Mouse (Mus musculus) lung, postnatal 4 days (tissue): ENCODE measurements around the gene Nsg2.
A peak's percentile ranks its signal among the peaks of the same experiment; 100 is the strongest.
"Not testable (repeated sequence)": the region's sequence is repeated elsewhere in the genome, so short reads cannot be mapped to it uniquely, and the experiment has no call there.

Experiments used
- DNase-seq, 2 experiments: peaks; one replicate each; pipeline ENCODE4 v3.0.0; 2021

Nsg2 gene

DNA sequence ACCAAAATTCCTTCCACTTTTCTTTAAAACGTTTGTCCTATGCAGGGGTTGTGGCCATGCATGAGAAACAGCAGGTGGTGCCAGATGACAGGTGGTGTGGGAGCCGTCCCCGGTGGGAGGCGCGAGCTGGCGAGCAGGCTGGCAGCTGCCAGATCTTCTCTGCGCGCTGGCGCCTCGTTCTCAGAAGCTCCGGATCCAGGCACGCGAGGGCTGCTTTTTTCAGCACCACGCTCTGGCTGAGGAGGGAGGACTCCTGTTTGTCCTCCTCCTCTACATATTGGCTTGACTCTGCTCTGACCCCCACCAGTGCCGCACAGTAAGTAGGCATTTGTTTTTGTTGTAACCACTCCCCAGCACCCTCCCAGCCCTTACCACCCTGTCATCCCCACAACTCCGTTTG, at the start of gene Nsg2:
Nsg2 (plus strand) TSS at position 183 of the 400 bp plus-strand sequence.
- peak; percentile 71 to 79 for DNase-seq

DNA sequence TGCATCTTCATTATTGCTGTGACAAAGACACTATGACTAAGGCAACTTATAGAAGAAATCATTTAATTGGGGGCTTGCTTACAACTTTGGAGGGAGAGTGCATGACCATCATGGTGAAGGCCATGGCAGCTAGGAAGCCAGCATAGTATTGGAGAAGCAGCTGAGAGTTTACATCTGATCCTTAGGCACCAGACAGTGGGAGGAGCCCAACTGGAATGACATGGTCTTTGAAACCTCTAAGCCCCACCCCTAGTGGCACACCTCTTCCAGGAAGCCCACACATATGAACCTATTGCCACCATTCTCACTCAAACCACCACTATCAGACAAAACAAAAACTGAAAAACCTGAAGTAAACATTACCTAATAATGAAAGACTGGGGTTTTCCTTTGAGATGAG, 40.2 kb upstream of the Nsg2 start:
- no peak for DNase-seq

DNA sequence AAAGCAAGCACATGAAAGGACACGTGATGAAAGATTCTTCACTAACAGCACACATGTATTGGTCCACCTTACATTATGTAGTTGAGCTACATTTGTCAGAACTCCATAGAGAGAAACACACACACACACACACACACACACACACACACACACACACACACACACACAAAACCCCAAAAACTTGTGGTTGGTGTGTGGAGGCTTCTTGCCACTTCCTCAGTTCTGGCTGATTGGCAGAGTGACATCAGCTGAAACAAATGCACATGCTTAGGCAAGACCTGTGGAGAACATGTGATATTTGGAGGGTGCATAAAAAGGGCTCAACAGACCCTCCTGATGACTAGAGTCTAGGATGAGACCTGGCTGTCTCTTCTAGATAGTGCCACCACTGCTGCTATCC, 36.3 kb upstream of the Nsg2 start:
- DNase-seq = no peak

DNA sequence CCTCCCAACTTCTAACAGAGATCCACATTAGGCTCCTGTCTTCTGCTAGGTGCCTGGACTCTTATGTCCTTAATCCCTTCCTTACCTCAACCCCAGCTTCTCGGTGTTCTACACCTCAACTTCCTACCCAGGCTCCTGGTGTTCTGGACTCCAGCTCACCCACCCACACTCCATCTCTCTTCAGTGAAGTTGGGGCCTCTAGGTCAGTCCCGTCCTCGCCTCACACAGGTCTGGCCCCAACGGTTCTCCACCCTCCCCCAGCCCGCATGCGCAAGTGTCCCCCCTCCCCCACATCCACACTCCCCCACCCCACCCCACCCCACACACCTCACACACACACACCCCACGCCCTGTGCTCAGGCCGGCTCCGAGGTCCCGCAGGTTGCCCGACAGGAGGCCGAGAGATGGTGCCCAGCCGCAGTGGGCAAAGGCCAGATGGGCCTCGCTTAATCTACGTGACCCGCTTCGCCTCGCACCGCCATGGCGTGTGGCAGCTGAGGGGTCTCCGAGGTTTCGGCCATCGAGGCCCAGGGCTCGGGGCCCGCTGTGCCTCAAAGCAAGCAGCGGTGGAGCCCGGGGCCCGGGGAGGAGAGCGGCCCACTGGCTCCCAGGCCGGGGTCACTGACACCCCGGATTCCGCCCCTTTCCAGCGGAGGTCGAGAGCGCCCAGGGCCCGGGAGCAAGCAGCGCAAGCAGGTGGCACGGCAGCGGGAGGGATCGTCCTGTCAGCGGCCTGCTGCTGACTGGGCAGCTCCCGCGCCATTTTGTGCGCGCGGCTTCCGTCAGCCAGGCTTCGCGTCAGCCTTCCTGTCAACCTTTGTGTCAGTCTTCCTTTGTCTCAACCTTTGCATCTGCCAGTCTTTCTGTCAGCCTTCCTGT, 34.8 kb upstream of the Nsg2 start, which contains the start of gene 4930524B15Rik:
4930524B15Rik (plus strand) TSS at position 337 of the 879 bp plus-strand sequence.
- peak in 1 of 2 experiments; percentile 60 for DNase-seq

DNA sequence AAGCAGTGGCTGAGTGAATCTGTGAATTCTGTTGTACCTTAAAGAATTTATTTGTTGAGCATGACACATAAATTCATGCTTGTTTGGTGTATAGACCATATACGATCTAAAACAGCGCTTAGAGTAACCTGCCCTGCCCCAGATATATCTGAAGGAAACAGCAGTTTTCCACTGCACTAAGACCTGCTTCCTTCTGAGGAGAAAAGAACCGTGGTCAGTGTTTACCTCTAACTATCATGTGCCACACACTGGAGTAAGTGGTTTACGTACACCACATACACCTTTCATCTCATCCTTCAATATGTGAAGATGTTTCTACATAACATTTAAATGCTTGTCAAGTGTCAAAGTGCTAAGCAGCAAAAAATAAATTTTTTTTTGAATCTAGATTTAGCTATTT, 26.1 kb upstream of the Nsg2 start:
- no peak for DNase-seq

DNA sequence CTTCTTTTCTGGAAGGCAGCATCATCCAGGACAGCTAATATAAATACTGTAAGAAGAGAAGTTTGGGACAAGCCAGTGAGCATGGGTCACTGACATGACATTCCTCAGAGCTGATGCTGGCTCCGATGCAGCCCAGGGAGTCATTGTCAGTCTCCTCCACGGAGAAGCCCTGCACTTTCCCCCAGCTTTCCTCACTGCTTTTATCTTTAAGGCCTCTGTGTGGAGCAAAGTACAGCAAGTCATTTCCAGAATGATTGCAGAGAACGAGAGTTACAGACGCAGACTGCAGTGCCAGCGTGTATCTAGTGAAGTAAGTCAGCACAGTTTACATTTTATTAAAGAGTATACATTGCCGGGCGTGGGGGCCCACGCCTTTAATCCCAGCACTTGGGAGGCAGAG, 25.4 kb upstream of the Nsg2 start:
- DNase-seq = peak in 1 of 2 experiments; percentile 42

DNA sequence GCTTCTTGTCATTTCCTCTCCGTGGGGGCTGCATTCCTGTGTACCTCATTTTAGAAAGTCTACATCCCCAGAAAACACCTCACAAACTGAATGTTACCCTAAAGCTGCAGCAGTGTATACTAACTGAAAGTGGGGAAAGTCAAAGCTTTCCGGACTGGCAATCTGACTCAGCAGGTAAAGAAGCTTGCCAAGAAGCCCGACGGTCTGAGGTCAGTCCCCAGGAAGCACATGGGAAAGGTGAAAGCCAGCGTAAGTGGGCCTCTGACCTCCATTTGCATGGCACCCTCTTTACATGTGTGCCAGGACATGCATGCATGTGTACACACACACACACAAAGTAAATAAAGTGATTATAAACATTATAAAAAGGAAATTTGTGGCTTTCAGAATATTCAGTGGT, 24.6 kb upstream of the Nsg2 start:
- no peak for DNase-seq

DNA sequence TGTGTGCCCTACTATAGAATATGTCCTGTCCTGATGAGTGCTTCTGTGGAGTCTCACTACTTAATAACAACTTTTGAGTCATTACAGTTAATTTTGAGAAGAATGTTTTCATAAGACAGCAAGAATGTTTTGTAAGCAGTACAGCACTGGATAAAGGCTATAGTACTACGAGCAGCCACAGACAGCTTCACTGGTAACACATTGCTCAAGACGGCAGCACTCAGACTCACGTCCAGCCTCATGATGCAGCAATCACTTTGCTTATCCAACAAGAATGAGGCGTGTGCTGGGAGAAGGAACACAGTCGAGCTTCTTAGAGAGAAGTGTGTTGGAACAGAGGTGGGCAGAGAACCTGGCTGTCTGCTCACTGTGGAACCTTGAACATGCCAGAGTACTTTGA, 24.1 kb upstream of the Nsg2 start:
- no peak for DNase-seq

DNA sequence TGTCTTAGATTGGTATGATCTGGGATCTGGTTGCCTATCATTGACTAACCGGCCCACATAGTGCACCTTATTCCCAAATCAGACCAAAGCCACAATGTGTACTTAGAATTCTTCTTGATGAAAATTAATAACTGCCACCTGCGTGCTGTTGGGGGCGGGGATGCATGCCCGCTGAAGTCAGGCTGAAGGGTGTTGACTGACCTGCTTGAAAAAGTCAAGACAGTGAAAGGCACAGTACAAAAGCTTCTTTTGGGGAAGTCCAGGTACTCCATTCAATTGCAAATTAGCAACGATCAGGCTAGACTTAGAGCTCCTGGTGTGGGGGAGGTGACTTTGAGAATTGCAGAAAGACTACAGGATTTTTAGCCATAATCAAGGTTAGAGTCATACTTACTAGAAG, 20.2 kb upstream of the Nsg2 start:
- DNase-seq = not testable (repeated sequence)

DNA sequence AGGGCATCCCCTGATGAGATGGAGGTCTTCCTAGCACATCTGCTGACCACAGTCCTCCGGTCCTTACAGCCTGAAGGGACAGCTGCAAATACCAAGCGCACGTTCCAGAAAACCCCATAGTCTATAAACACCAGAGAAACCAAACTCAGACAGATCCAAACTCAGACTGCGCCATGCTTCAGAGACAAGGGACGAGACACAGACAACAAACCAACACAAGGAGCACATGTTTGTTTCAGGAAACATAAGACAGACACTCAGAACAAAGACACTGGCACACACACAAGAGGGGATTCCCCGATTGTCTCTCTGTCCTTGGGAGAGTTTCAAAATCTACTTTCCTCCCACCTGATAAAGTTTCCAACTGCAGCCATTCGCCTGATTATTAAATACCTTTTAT, 18.4 kb upstream of the Nsg2 start:
- no peak for DNase-seq

DNA sequence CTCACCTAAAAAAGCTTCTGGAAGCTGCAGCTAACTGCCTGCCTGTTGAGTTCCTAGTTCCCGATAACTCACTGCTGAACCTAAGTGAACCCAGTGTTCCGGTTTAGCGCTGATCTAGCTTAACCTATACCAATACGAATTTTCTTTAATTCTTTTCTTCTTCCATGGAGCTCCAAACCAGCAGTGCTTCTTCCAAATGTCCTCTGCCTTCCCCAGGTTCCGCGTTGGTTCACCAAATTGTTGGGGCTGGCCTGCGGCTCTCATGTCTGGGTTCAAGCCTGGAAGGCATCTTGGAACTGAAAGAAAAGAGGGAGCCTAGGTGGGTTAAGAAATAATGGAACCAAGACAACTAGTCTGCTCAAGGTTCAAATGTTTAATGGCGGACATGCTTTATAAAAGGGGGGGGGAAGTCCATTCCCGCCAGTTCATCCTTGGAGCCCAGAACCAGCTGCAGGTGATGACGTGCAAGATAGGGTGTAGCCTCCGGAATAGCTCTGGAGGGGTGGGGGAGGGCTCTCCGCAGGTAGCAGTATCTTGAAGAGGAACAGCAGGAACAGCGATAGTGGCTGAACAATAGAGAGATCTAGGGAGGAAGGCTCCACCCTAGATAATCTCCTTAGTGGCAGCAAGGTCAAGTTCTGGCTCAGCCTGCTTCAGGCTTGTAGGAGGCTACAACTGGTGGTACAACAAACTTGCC, 17.9 kb upstream of the Nsg2 start:
- DNase-seq = not testable (repeated sequence)

DNA sequence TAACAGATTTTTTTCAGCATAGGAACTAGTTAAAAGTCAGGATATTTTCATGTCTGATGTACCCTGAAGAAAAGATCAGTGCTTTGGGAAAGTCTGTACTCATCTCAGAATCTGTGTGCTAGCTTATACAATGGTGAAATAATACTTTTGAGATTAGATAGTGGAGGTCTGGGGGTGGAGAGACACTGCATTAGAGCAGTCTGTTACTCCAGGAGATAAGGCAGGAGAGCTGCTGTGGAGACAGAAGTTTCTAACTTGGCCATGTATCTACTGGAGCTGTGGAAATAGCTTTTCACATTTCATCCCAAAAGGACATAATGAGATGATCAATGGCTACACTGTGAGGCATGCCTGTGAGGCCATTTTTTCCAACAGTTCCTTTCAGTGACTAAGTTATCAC, 17.0 kb upstream of the Nsg2 start:
- no peak for DNase-seq

DNA sequence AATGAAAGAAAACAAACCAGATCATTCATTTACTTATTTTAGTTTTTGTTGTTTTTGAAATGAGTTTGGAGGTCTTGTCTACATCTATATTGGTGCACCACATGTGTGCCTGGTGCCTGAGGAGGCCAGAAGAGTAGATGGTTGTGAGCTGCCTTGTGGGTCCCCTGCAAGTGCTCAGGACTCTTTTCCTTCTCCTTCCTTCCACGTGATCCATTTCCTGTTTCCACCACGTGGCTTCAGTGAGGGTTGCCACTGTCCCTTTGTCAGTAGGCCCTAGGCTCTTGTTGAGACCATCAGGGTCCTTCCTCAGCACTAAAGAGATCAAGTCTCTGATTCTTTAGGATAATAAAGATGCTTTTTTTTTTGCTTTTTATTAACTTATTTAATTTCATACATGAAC, 15.5 kb upstream of the Nsg2 start:
- DNase-seq = no peak

DNA sequence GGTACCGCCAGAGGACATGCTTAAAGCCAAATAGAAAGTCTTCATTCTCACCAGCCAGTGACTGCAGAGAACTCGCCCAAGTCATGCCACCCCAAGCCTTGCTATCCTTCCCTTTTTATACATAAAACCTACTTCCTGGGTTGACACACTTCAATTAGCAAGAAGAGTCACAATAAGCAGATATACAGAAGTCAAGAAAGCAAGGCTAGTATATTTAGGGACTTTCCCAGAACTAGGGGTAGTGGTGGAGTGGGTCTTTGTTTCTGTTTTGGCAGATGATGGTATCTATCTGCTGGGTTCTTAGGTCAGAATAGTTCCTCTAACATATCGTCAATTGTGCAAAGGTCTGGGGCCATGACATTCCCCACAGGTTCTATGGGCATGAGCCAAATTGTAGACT, 7.7 kb upstream of the Nsg2 start:
- no peak for DNase-seq

DNA sequence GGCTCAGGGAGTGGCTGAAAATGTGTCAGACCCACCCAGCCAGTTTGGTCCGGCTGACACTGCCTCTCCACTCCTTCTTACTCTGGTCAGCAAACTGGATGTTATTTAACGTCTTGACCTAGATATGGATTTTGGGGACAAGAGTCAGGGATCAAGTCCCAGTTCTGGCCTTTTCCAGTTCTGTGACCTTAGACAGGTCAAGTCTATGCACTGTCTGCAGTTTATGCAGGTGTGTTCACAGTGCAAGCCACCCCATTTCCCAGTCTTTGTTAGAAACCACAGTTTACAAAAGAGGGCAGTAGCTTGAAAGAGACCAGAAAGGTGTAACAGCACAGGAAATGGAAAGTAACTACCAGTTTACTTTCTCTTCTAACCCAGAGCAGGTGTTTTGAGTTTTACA, 547 bp upstream of the Nsg2 start:
- no peak for DNase-seq

DNA sequence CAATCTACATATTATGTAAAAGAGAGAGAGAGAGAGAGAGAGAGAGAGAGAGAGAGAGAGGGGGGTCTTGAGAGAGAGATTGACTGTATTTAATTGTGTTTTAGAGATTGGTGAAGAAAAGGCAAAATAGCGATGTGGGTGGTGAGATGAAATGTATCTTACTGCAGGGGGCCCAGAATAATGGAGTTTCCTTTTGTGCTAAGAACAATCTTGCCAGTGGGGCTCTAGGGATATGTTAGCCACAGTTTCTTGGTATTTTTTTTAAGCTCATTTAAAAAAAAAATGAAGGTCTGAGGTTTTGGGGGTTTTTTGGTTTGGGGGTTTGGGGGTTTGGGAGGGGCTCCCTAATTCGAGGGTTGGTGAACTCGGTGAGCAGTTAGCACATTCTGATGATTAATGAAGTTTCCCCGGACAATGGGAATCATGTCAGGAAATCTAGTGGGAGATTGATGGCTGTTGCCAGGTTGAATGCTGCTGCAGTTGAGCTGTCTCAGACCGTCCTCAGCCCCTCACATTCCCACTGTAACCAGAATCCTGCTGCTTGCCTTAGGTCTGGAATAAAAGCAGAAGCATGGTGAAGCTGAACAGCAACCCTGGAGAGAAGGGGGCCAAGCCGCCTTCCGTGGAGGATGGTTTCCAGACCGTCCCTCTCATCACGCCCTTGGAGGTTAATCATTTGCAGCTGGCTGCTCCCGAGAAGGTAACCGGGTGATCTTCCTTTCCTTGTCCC, 1.1 kb downstream of the Nsg2 start:
- no peak for DNase-seq

DNA sequence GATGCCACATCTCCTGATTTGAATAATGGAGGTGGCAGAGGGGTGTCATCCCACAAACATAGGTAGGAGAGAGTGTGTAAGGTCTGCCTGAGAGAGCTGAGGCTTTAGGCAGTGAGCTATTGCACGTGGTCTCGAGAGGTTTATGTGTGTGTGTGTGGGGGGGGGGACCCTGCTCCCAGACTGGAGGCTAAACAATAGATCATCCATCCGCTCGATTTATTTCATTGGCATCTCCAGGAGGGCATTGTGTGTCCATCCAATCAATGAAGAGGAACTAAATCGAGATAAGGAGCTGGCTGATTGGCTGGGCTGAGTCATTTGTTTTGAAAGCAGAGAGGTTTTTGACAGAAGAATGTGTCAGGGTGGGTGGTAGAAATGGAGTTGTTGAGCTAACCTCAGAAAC, 2.4 kb downstream of the Nsg2 start:
- no peak for DNase-seq

DNA sequence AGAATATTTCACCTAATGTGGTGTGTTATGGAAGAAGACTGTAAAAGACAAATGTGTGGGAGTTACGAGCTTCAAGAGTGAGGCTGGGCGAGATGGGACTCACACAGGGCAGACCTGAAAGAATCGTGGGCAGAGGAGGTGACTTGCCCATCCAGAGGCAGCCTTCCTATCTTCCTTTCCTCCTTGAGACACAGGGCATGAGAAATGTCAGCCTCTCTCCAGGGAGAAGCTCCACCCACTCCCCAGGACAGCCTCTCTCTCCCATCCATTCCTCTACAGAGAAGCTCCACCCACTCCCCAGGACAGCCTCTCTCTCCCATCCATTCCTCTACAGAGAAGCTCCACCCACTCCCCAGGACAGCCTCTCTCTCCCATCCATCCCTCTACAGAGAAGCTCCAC, 7.8 kb downstream of the Nsg2 start:
- DNase-seq = not testable (repeated sequence)

DNA sequence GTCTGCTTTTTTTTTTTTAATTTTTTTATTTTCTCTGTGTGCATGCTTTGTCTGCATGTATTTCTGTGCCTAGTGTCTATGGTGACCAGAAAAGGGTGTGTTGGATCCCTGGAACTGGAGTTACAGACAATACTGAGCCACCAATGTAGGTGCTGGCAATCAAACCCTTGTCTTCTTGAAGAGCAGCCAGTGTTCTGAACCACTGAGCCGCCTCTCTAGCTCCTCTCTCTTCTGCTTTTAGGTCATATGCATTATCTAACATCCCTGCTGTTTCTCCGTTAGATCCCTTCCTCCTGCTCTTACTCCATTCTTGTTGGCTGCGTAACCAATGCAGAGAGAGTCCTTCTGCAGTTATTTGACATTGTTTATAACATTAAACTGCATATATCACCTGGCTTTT, 8.6 kb downstream of the Nsg2 start:
- no peak for DNase-seq

DNA sequence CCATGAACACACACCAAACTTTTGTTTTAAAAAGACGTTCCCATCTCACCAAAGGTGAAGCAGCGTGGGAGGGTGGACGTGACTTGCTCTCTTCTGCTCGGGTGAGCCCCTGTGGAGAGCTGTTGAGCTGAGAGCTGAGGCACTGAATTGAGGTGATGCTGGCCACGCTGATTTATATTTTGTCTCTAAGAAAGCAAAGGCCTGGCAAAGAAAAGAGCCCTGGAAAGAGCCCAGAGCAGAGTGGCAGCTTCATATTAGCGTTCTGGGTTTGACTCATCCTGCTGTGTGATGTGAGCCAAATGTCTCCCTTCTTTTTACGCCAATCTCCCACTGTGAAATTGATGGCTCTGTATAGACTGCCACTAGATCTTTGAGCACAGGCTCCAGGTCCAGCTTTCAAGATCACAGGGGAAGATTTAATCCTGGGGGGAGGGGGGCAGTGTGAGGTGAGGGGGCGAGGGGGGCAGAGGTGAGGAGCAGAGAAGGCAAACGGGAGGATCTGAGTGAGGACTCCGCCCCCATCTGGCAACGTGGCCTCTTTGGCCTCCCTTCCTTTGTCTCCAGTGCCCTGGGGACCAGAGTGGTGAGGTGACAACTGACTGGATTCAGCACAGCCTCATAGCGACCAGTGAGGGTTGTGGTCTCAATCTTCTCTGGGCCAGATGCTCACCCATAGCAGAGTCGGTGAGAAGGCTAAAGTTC, 9.8 kb downstream of the Nsg2 start:
- peak in 1 of 2 experiments; percentile 17 for DNase-seq

DNA sequence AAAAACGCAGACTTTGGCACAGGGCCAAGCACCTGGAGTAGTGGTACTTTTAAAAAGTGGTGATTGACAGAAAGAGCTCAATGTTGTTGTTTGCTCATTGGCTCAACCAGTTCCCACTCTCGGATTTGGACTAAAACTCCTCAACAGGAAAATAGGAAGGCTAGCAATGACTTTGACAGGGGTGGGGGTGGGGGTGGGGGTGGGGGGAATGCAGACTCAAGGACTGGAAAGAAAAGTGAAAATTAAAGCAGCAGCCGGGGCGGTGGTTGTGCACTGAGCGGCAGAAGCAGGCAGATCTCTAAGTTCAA, 10.4 kb downstream of the Nsg2 start:
- no peak for DNase-seq

DNA sequence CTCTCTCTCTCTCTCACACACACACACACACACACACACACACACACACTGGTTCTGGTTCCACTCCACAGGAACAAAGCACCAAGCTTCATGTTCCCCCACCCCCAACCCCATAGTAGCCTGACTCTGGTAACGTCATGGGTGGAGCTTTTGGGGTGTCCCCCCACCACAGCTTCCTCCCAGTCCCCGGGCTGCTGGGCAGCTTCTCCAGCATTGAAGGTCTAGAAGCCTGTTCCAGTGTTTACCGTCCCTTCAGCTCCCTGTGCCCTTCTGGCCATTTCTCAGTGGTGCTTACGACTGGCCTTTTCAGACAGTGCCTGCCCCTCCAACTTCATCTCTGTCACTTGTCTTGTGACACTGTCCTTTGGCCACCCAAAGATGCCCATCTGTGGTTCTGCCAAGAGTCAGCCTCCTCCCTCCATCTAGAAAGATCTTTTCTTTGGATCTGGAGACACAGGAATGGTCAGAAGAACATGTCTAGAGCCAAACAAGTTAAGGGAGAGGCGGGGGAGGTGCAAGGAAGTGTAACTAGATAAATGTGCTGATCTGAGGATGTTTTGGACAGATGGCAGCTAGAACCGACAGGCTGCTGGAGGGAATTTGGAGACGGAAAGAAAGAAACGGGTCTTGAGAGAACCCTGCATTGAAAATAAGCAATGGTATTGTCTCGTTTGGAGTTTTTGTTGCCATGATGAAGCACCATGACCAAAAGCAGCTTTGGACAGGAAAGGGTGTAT, 11.8 kb downstream of the Nsg2 start:
- peak; percentile 14 to 36 for DNase-seq
